Mouse (Mus musculus): ENCODE results near the gene 2700081O15Rik. TPM values are rescaled to one million over a fixed set of nuclear protein-coding genes. Genes with fewer than 3 reads are reported as not detected.

2700081O15Rik gene
- polyA plus RNA-seq (2017; shearing (Covaris generic)) = 0.19 TPM

DNA sequence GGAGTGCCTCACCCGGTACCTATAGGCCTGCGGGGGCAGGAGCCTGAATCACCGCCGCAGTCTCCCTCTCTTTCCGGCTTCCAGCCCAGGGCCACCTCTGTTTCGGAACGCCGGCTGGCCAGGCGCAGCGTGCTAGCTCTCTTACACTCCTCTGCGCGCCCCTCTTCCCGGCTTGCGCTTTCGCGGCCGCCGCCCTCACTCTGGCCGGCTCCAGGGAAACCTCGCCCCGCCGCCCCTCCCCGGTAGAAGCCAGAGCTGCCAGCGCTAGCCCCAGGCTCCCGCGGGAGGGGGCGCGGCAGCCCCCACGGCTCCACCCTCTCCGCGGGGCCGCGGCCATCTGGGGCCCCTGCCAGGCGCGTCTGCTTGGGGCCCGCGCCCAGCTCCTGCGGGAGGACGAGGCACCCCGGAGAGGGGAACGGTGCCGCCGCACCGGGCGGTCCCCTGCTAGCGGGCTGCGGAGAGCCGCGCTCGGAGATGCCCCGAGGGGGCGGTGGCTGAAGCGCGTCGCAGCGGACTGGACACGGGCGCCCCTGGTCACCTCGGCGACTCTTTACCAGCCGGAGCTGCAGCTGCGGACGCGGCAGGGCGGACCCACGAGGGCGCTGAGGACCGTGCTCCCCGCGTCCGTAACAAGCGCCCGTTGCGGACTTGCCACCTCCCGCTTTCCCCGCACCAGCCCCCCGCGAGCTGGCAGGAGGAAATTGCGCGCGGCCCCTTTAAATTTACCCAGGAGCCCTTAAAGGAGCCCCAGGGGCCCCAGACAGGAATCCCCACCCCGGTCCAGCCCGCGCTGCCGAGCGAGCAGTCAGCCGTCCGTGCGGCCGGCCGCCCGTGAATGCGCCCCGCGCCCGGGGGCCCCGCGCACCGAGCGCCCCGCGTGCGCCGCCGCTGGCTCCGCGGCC lies at the start of gene 2700081O15Rik:
Gene 2700081O15Rik, plus strand, starts transcription at position 792 of the 902 bp plus-strand sequence.

DNA sequence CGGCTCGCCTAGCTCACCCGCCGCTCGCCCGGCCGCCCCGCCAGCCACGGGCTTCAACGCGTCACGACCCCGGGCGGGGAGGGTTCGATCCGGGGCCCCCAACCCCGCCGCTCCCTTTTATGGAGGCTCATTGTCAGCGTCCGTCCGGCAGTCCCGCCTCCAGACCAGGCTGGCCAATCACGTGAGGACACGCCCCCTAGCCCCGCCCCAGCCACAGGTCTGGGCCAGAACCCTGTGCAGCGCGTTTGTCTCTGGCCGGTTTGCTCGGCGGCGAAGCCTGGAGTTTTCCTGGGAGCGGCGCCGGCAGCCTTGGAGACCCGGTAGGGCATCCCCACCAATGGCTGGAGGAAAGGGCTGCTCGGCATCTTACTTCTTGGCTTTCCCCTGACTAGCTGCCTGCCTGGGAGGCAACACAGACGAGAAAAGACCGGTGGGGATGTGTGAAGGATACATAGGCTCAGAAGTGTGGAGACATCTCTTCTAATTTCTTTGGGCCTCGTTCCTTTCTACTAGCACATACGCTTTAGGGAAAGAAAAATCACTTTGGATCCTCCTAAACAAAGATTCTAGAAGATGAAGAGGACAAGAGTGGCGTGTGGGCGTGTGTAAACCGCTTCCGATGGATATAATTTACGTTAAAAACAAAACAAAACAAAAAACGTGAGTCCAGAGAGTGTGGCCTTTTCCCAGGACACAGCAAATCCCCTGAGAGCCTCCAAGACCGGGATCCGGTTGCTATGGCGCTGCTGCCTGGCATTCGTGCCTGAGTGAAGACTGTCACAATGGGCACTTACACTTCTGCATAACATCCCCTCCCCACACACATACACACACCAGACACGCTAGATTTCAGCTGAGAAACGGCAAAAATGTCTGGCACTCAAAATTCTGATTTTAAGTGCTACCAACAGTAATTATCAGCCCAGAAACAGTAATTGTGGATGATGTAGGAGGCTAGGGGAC lies 34.2 kb upstream of the 2700081O15Rik start, which contains the start of gene Spindoc:
Gene Spindoc, minus strand, starts transcription at position 92 of the 963 bp plus-strand sequence.

Other genes with a start within 250 kb of the 2700081O15Rik start
- gene Otub1, start 211.3 kb upstream of the 2700081O15Rik start, polyA plus RNA-seq (2017; shearing (Covaris generic)) = 70.4 TPM
- 389 TPM for gene Cox8a, start 200.0 kb upstream of the 2700081O15Rik start, polyA plus RNA-seq (2017; shearing (Covaris generic))
- 51.0 TPM for gene Naa40, start 176.4 kb upstream of the 2700081O15Rik start, polyA plus RNA-seq (2017; shearing (Covaris generic))
- gene Rcor2, start 150.3 kb upstream of the 2700081O15Rik start, polyA plus RNA-seq (2017; shearing (Covaris generic)) = 1.2 TPM
- 208 TPM for gene Mark2, start 75.8 kb upstream of the 2700081O15Rik start, polyA plus RNA-seq (2017; shearing (Covaris generic))
- 26.5 TPM for gene Spindoc, start 34.6 kb upstream of the 2700081O15Rik start, polyA plus RNA-seq (2017; shearing (Covaris generic))
- 92.1 TPM for gene Rtn3, start 65.7 kb downstream of the 2700081O15Rik start, polyA plus RNA-seq (2017; shearing (Covaris generic))
- 17.7 TPM for gene Atl3, start 76.4 kb downstream of the 2700081O15Rik start, polyA plus RNA-seq (2017; shearing (Covaris generic))
- 77.8 TPM for gene Pla2g16, start 139.8 kb downstream of the 2700081O15Rik start, polyA plus RNA-seq (2017; shearing (Covaris generic))
- not detected for gene Lgals12, start 189.6 kb downstream of the 2700081O15Rik start, polyA plus RNA-seq (2017; shearing (Covaris generic))
- not detected for gene Hrasls5, start 194.9 kb downstream of the 2700081O15Rik start, polyA plus RNA-seq (2017; shearing (Covaris generic))